Mouse (Mus musculus) CD4-positive helper T cell, adult 2 months (primary cell): ENCODE results near the gene Siah1b.

Experiments used
- DNase-seq: peaks from one replicate; pipeline ENCODE4 v3.0.0-alpha.2; 2012; ENCODE audit warnings: low read depth, missing footprints, low spot score

Gene Siah1b

DNA sequence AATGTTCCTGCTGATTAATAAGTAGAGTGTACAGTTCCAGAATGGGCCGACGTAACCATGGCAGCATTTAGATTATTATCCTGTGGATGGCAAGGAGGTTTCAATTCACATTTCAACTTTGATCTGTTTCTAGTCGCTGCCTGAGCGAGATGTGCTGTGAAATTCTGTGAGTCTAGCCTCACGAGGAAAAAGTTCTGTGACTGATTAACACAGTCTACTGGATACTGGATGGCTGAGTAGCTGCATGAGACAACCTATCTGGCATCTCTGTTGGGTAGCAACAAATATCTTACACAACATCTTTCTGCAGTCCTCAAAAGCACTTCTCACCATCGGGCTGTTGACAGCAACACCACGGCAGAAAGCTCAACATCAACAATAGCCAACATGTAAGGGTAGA is 43.8 kb downstream of the Siah1b start:
- no peak for DNase-seq

GRCm38 (mm10) chrX:164027607-164028289 is 48.5 kb downstream of the Siah1b start, which contains the start of gene Car5b:
Gene Car5b (minus strand): TSS chrX:164027997.
- DNase-seq = peak; percentile 80
